Mouse (Mus musculus): ENCODE results near the gene Ttc28. TPM values are rescaled to one million over a fixed set of nuclear protein-coding genes. Genes with fewer than 3 reads are reported as not detected.

Ttc28 gene
- total and polyA plus RNA-seq, 3 experiments = 1.1 to 1.8 TPM; not detected in 1

GRCm38 (mm10) chr5:111113694-111114375, 234.2 kb downstream of the Ttc28 start:
- Histone ChIP-seq H3K9me3 (replicated peaks; ENCODE audit: insufficient read depth, low read length) (no peaks in the 10 kb centered on the region), H3K9ac (ENCODE audit: control insufficient read depth, low read depth, low read length, poor library complexity, severe bottlenecking) (peak overlapping the region; percentile 48), H3K4me3 (ENCODE audit: control insufficient read depth in 1 of 2, insufficient read depth in 1 of 2, low read depth in 2 of 2, low read length in 2 of 2) (peak overlapping the region; percentile 7 to 24; a peak in 3 of 4 replicates), H3K27me3 (ENCODE audit: control insufficient read depth in 1 of 2, insufficient read depth in 2 of 2, low read length in 2 of 2) (no peaks in the 10 kb centered on the region), H3K4me1 (ENCODE audit: control insufficient read depth in 1 of 2, insufficient read depth in 2 of 2, low read length in 2 of 2) (peaks cover 13 to 40% of the 10 kb centered on the region in 2 experiments), H3K79me2 (ENCODE audit: control insufficient read depth, insufficient read depth, low read length, poor library complexity) (no peaks in the 10 kb centered on the region), H3K27ac (ENCODE audit: control insufficient read depth, low read depth, low read length) (peak overlapping the region; percentile 82), H3K36me3 (ENCODE audit: control insufficient read depth in 1 of 2, insufficient read depth in 2 of 2, low read length in 2 of 2) (peaks cover 0 to 26% of the 10 kb centered on the region in 2 experiments; a peak in 2 of 4 replicates)
- TF ChIP-seq CTCF (IDR thresholded peaks at IDR 0.05 in 2 of 3, conservative IDR thresholded peaks at IDR 0.05 in 1 of 3; ENCODE audit: control insufficient read depth in 1 of 3, insufficient read depth in 1 of 3, low read depth in 2 of 3, low read length in 3 of 3, poor library complexity in 1 of 3, severe bottlenecking in 1 of 3) = no peak
- no peak for TF ChIP-seq ELF1 (IDR thresholded peaks at IDR 0.05; ENCODE audit: low read depth, low read length)
- TF ChIP-seq MEF2A (IDR thresholded peaks at IDR 0.05; ENCODE audit: extremely low read depth, insufficient replicate concordance, low read depth, low read length, poor library complexity, severe bottlenecking) = no peak
- TF ChIP-seq ETS1 (IDR thresholded peaks at IDR 0.05; ENCODE audit: low read depth, low read length) = peak; percentile 89
- no peak for TF ChIP-seq TAL1 (IDR thresholded peaks at IDR 0.05; ENCODE audit: low read length)
- peak; percentile 58; the same call in 1 of the 2 replicates for TF ChIP-seq MYC (IDR thresholded peaks at IDR 0.05; ENCODE audit: low read depth, low read length)
- TF ChIP-seq GATA1 (IDR thresholded peaks at IDR 0.05; ENCODE audit: low read depth, low read length) = peak; percentile 42
- TF ChIP-seq NRF1 (IDR thresholded peaks at IDR 0.05; ENCODE audit: insufficient read depth, low read depth, low read length, poor library complexity, severe bottlenecking) = 0 out of 2 replicates have a peak, but pooled peaks have one; percentile 9
- no peak for TF ChIP-seq JUND (IDR thresholded peaks at IDR 0.05; ENCODE audit: low read depth, low read length)
- no peak for TF ChIP-seq POLR2AphosphoS5 (IDR thresholded peaks at IDR 0.05; ENCODE audit: borderline replicate concordance, low read depth, low read length)
- no peak for TF ChIP-seq E2F4 (IDR thresholded peaks at IDR 0.05; ENCODE audit: borderline replicate concordance, low read depth, low read length)
- peak; percentile 25; the same call in 1 of the 2 replicates for TF ChIP-seq MXI1 (IDR thresholded peaks at IDR 0.05; ENCODE audit: low read depth, low read length)
- peak; percentile 73; the same call in 1 of the 2 replicates for TF ChIP-seq MAFK (IDR thresholded peaks at IDR 0.05; ENCODE audit: borderline replicate concordance, low read depth, low read length)
- TF ChIP-seq POLR2A (IDR thresholded peaks at IDR 0.05; ENCODE audit: control insufficient read depth in 1 of 2, insufficient read depth in 1 of 2, low read depth in 1 of 2, low read length in 2 of 2, poor library complexity in 1 of 2) = no peak
- peak; percentile 84 for TF ChIP-seq MAX (IDR thresholded peaks at IDR 0.05; ENCODE audit: low read length)
- no peak for TF ChIP-seq ZKSCAN1 (IDR thresholded peaks at IDR 0.05; ENCODE audit: low read depth, low read length)
- TF ChIP-seq TCF12 (IDR thresholded peaks at IDR 0.05; ENCODE audit: low read depth, low read length) = 0 out of 2 replicates have a peak, but pooled peaks have one; percentile 24
- TF ChIP-seq EP300 (IDR thresholded peaks at IDR 0.05; ENCODE audit: low read depth in 1 of 2, low read length in 2 of 2) = peak in 1 of 2 experiments; percentile 47; a peak in 2 of 4 replicates
- peak; percentile 16; the same call in 1 of the 2 replicates for TF ChIP-seq BHLHE40 (IDR thresholded peaks at IDR 0.05; ENCODE audit: borderline replicate concordance, low read depth, low read length)
- 0 out of 2 replicates have a peak, but pooled peaks have one; percentile 22 for TF ChIP-seq HCFC1 (IDR thresholded peaks at IDR 0.05; ENCODE audit: low read depth, low read length)
- TF ChIP-seq USF1 (IDR thresholded peaks at IDR 0.05; ENCODE audit: low read depth, low read length) = no peak
- peak; percentile 54 for DNase-seq (ENCODE audit: low read depth, low spot score)

All from MEL (cell line).